Mouse (Mus musculus) cerebellum, postnatal 36 days (tissue): ENCODE measurements around the gene Ifnl2.
"Not testable (repeated sequence)": the region's sequence is repeated elsewhere in the genome, so short reads cannot be mapped to it uniquely, and the experiment has no call there.

ENCODE experiments used
- DNase-seq, 2 experiments: peaks; one replicate each; pipeline ENCODE4 v3.0.0; 2021 to 2022; ENCODE audit warnings: mixed read lengths in 2 of 2

The Ifnl2 gene

GRCm38 (mm10) chr7:28510405-28510974, at the start of gene Ifnl2:
Gene Ifnl2 (minus strand): TSS chr7:28510455.
- not testable (repeated sequence) for DNase-seq

GRCm38 (mm10) chr7:28558486-28558885, 48.2 kb upstream of the Ifnl2 start:
- peak; percentile 39 to 40 for DNase-seq

- DNase-seq: no peak
Observed at GRCm38 (mm10) chr7:28557708-28558107, 47.5 kb upstream of the Ifnl2 start.

GRCm38 (mm10) chr7:28557069-28557468, 46.8 kb upstream of the Ifnl2 start:
- DNase-seq: no peak

- no peak for DNase-seq
Observed at GRCm38 (mm10) chr7:28555939-28556535, 45.8 kb upstream of the Ifnl2 start.

- DNase-seq: no peak
Observed at GRCm38 (mm10) chr7:28553076-28553475, 42.8 kb upstream of the Ifnl2 start.

GRCm38 (mm10) chr7:28547628-28548027, 37.4 kb upstream of the Ifnl2 start:
- DNase-seq: no peak

GRCm38 (mm10) chr7:28547154-28547553, 36.9 kb upstream of the Ifnl2 start, which contains the start of gene Nccrp1:
Gene Nccrp1 (minus strand): TSS chr7:28547254.
- DNase-seq: no peak

- no peak for DNase-seq
Observed at GRCm38 (mm10) chr7:28546649-28547048, 36.4 kb upstream of the Ifnl2 start.

GRCm38 (mm10) chr7:28545891-28546210, 35.6 kb upstream of the Ifnl2 start:
- no peak for DNase-seq

GRCm38 (mm10) chr7:28545048-28545890, 35.0 kb upstream of the Ifnl2 start:
- no peak for DNase-seq

GRCm38 (mm10) chr7:28544051-28544601, 33.9 kb upstream of the Ifnl2 start:
- DNase-seq: no peak

- DNase-seq: no peak
Observed at GRCm38 (mm10) chr7:28540526-28540925, 30.3 kb upstream of the Ifnl2 start, which contains the start of gene Sycn. Gene Sycn (plus strand): TSS chr7:28540885.

GRCm38 (mm10) chr7:28538886-28539285, 28.6 kb upstream of the Ifnl2 start:
- DNase-seq: not testable (repeated sequence)

GRCm38 (mm10) chr7:28532005-28532404, 21.8 kb upstream of the Ifnl2 start:
- no peak for DNase-seq

GRCm38 (mm10) chr7:28527922-28528719, 17.9 kb upstream of the Ifnl2 start:
- peak; percentile 67 to 77 for DNase-seq

GRCm38 (mm10) chr7:28522536-28522935, 12.3 kb upstream of the Ifnl2 start, which contains the start of gene Ifnl3:
Gene Ifnl3 (plus strand): TSS chr7:28522836.
- not testable (repeated sequence) for DNase-seq

GRCm38 (mm10) chr7:28511441-28511840, 1.2 kb upstream of the Ifnl2 start:
- DNase-seq: no peak

GRCm38 (mm10) chr7:28509121-28509520, 1.1 kb downstream of the Ifnl2 start:
- DNase-seq: not testable (repeated sequence)

GRCm38 (mm10) chr7:28505585-28505984, 4.7 kb downstream of the Ifnl2 start:
- DNase-seq: no peak

GRCm38 (mm10) chr7:28495426-28495825, 14.8 kb downstream of the Ifnl2 start:
- DNase-seq: no peak

GRCm38 (mm10) chr7:28492310-28492709, 17.9 kb downstream of the Ifnl2 start:
- DNase-seq: no peak

- DNase-seq: peak in 1 of 2 experiments; percentile 10
Observed at GRCm38 (mm10) chr7:28490903-28491302, 19.4 kb downstream of the Ifnl2 start.
